In genomic region chr4:151778511-151778910, GRCm38 (mm10) we compare ENCODE assay signal across 8 mouse cellular contexts.
DNase-seq lines count a peak whose midpoint lies in the region; ATAC-seq lines count a peak whose summit lies in the region.
"Had no signal": no experiment of that assay in that cellular context is flagged by ENCODE, and none has a peak within 500 bp of the region (broad histone marks: within the 10 kb centered on the region; RNA-seq: fewer than 3 reads in every experiment).

No protein-coding gene starts in this region.

- 82% methylated on average over 4 of the region's 4 CpGs for WGBS in kidney, embryonic 14.5 days

- no peaks in the 10 kb centered on the region for H3K27me3 ChIP-seq in kidney, embryonic 14.5 days (ENCODE audit: control insufficient read depth, insufficient read depth, low read length)
- H3K27me3 ChIP-seq: intestine, embryonic 15.5 days had no signal

- H3K4me2 ChIP-seq in kidney, embryonic 14.5 days (replicated peaks; ENCODE audit: low read depth, low read length) = no peak overlapping the region
- H3K4me2 ChIP-seq: intestine, embryonic 15.5 days had no signal

- no peaks in the 10 kb centered on the region for H3K9me3 ChIP-seq in kidney, embryonic 14.5 days (ENCODE audit: control insufficient read depth, low read length)
- H3K9me3 ChIP-seq: intestine, embryonic 15.5 days had no signal

- H3K9ac ChIP-seq in kidney, embryonic 14.5 days (ENCODE audit: low read depth, low read length) = no peak overlapping the region
- H3K9ac ChIP-seq: intestine, embryonic 15.5 days had no signal

- no peaks in the 10 kb centered on the region; the same call in 1 of the 2 replicates for H3K36me3 ChIP-seq in kidney, embryonic 14.5 days (ENCODE audit: control insufficient read depth, insufficient read depth, low read length)
- H3K36me3 ChIP-seq: intestine, embryonic 15.5 days had no signal

- no peak overlapping the region for H3K4me3 ChIP-seq in kidney, embryonic 14.5 days (ENCODE audit: low read length)
- H3K4me3 ChIP-seq: intestine, embryonic 15.5 days had no signal

- no peaks in the 10 kb centered on the region for H3K4me1 ChIP-seq in kidney, embryonic 14.5 days (ENCODE audit: control insufficient read depth, insufficient read depth, low read length)
- H3K4me1 ChIP-seq: intestine, embryonic 15.5 days had no signal

- ATAC-seq in kidney, embryonic 14.5 days (ENCODE audit: low FRiP score, low TSS enrichment) = no peak
- peak; percentile 84 for ATAC-seq in common myeloid progenitor, adult 5-6 weeks (replicated peaks; ENCODE audit: low read depth, poor library complexity, severe bottlenecking)
- no peak for ATAC-seq in activated CD4-positive, CD25-positive, alpha-beta regulatory T cell, adult 4 months
- ATAC-seq: intestine, embryonic 15.5 days had no signal

- no peak overlapping the region for H3K27ac ChIP-seq in kidney, embryonic 14.5 days (ENCODE audit: low read depth, low read length)
- H3K27ac ChIP-seq: intestine, embryonic 15.5 days had no signal

- DNase-seq in kidney, adult 18-20 months = peak; percentile 22
- DNase-seq in MN1 (ENCODE audit: low spot score) = peak; percentile 50
- peak; percentile 64 for DNase-seq in lung, postnatal 36 days
- no peak for DNase-seq in thymus, postnatal 10 days (ENCODE audit: low spot score in 2 of 2)

Comparison
In these comparisons a context has a peak if more than half of its experiments do, and no peak if none do; other contexts are left out.
1. DNase-seq: peak in kidney, adult 18-20 months (single experiment), MN1 (single experiment) and lung, postnatal 36 days (single experiment); none in thymus, postnatal 10 days (0 of 2).